Mouse (Mus musculus): Measurements from ENCODE around the gene Dnajc12.
"Not testable (repeated sequence)": the region's sequence is repeated elsewhere in the genome, so short reads cannot be mapped to it uniquely, and the experiment has no call there.

Gene Dnajc12

DNA sequence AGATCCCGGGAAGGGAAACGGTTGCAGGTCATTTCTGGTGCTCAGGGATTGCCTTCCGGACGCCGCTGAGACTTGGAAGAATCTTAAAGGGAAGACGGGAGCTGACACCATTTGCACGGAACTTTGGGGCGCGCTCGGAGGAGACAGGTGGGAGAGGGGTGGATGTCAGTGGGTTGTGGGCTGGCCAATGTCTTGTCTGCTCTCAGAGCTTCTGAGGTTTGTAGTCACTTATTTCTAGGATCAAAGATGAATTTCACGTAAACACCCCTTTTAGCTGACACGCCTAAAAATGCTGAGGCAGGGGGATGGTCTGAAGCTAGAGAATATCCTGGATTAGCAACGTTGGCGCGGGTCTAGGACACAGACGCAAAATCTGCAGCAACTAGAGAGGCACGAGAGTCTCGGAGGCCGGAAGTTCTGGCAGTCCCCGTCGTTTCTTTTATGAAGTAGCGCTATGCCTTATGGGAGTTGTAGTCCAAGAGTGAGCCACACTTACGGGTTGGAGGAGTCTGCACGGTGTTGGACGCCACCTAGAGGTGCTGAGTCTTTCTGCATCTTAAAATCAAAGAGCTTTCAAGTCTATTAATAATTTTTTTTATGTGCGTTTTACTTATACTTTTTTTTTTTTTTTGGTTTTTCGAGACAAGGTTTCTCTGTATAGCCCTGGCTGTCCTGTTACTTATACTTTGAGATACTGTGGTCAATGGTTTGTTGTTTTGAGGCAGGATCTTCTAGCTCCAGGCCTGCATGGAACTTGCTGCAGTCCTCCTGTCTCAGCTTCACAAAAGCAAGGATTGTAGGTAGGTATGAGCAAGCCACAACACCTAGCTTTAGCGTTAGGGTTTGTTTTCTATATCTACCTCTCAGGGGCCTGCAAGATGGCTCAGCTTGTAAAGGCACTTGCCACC, at the start of gene Dnajc12:
Gene Dnajc12, plus strand, starts transcription at position 72 of the 908 bp plus-strand sequence.
- peak; percentile 91 for DNase-seq

- peak; percentile 19 for DNase-seq
Observed at GRCm38 (mm10) chr10:63336901-63337300, 45.3 kb upstream of the Dnajc12 start.

- no peak for DNase-seq
Observed at GRCm38 (mm10) chr10:63337326-63337725, 44.9 kb upstream of the Dnajc12 start.

- DNase-seq: peak; percentile 68
Observed at GRCm38 (mm10) chr10:63337951-63338836, 44.0 kb upstream of the Dnajc12 start.

GRCm38 (mm10) chr10:63338914-63339643, 43.2 kb upstream of the Dnajc12 start:
- peak; percentile 91 for DNase-seq

DNA sequence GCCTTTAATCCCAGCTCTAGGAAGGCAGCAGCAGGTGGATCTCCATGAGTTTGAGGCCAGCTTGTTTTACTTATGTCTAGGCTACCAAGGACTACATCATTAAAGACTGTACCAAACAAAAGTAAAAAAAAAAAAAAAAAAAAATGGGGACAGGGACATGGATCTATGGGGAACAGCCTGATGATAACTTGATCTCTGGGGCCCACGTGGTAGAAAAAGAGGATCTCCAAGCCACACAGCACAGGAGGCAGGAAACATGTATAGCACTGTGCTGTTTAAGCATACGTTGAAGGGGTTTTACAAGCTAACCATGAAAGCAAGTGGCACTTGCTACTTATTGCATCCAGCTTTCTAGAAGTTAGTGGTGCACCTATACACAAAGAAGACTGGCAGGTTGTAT, 40.9 kb upstream of the Dnajc12 start:
- DNase-seq: no peak

DNA sequence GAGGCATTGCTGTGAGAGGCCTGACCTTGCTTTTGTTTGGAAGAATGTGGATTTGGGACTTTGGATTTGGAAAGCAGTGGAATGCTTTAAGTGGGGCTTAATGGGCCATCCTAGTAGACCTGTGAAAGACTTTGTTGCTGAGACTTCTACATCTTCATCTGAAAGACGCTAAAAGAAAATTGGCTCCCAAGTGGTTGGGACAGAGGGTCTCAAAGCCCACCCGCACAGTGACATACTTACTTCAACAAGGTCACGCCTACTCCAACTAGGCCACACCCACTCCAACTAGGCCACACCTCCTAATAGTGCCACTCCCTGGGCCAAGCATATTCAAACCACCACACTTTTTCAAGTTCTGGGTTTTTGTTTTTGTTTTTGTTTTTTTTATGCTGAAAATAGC, 37.5 kb upstream of the Dnajc12 start:
- no peak for DNase-seq

DNA sequence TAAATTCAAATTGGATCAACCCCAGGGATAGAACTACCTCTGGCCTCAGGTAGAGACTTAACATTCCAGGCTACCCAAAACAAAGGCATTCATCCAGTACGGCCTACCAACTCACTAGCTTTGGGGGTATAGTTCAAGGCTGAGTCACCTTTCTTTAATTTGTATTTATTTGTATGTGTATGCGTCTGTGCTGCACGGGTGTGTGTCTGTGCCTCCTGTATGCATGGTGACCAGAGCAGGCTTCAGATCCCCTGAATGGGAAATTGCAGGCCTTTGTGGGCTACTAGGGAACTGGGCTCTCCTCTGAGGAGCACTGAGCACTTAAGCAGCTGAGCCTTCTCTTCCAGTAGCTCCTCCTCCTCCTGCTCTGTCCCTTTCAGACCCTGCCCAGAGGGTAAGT, 34.0 kb upstream of the Dnajc12 start:
- no peak for DNase-seq

DNA sequence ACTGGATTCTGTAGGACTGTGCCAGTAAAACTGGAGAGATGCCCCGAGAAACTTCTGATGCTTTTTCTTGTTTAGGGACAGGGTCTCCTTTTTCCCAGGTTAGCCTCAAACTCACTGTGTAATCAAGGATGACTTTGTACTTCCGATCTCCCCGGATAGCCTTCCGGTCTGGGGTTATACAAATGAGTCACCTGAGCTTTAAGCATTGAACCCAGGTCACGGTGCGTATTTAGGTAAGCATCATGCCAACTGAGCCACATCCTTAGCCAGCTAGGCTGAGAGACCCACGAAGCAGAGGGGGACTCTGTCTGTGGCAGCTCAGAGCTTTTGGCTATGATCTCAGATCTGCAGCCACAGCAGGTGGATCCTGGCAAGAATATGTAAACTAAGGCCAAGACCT, 31.6 kb upstream of the Dnajc12 start:
- no peak for DNase-seq

DNA sequence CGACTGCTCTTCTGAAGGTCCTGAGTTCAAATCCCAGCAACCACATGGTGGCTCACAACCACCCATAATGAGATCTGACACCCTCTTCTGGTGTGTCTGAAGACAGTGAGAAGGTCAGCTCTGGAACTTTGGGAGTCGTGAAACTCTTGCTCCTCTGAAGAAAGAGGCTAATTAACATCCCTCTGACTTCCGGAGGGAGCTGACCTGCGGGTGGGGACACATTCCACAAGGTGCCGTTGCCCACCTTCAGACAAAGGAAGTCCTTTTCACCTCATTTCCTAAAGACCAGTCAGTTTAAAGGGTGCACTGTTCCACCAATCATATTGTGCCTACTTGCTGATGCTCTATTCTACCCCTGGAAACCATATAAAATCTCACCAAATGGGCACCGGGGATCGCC, 31.1 kb upstream of the Dnajc12 start:
- DNase-seq: not testable (repeated sequence)

DNA sequence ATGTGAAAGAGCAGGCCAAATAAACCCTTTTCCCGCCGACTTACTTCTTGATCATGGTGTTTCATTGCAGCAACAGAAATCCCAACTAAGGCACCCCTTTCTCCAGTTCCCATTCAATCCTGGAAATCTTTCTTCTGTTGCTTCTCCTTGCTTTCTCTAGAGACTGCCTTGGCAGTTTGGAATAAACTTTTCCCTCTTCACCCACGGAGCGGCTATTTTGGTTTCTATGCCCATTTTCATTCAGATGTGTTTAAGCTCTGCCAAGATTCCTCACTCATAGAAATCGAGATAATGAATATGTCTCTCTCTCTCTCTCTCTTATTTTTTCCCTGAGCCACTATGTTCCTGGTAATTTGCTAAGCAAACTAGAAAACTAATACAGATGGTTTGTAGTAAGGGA, 30.1 kb upstream of the Dnajc12 start:
- no peak for DNase-seq

GRCm38 (mm10) chr10:63360502-63360901, 21.7 kb upstream of the Dnajc12 start:
- DNase-seq: no peak

- DNase-seq: no peak
Observed at GRCm38 (mm10) chr10:63365918-63366455, 16.3 kb upstream of the Dnajc12 start.

GRCm38 (mm10) chr10:63367386-63367785, 14.9 kb upstream of the Dnajc12 start:
- no peak for DNase-seq

DNA sequence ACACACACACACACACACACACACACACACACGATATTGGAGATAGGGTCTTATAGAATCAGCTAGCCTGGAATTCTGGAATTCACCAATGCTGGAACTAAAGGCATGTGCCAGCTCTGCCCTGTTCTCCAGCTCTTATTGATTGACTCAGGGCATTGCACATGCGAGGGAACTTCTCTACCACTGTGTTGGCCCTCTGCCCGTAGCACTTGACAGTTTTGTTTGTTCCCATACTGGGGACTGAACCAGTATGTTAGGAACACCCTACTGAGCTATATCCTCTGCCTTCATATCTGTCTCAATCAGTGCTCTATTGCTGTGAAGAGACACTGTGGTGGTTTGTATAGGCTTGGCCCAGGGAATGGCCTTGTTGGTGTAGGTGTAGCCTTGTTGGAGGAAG, 14.2 kb upstream of the Dnajc12 start:
- no peak for DNase-seq

GRCm38 (mm10) chr10:63376303-63376702, 5.9 kb upstream of the Dnajc12 start:
- no peak for DNase-seq

DNA sequence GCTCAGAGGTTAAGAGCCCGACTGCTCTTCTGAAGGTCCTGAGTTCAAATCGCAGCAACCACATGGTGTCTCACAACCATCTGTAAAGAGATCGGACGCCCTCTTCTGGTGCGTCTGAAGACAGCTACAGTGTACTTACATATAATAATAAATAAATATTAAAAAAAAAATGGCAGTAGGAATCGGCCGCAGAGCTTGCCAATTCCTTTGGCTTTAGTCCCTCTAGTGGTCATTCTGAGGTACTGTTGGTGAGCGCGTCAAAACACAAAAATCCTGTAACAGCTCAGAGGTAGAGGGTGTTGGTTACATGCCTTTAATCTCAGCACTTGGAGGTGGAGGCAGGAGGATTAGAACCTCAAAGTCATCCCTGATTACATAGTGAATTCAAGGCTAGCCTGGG, 4.8 kb upstream of the Dnajc12 start:
- DNase-seq: peak; percentile 64

GRCm38 (mm10) chr10:63378948-63379680, 3.1 kb upstream of the Dnajc12 start:
- no peak for DNase-seq

DNA sequence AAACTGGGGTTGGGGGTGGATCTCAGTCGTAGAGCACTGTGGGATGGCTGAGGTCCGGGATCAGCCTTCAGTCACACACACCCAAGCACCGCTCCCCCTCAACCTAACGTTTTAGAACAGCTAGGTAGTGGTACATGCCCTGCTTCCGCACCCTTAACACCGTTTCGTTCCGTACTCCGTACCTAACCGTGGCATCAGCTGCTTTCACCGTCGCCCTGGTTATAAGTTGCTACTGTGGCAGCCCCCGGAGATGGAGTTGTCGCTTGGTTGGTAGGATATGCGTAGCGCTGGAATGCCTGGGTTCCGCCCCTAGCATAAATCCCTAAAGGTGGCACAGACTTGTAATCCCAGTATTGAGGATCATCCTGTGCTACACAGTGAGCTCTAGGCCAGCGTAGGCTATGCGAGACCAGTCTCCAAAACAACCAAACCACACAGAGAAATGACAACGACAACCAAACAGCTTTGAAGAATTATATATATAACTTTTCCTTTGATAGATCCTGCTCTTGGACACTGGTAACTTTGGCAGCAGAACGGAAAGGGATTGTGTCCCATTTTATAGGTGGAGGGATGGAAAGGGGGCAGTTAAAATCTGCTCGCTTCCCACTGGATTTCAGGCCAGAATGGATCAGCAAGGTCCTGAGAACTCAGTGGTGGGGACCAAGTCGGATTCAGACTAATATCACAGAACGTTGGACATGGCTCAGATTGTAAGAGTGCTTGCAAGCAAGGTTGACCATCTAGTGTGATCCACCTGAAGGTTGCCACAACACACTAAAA, 554 bp upstream of the Dnajc12 start, which contains the start of gene Sirt1:
Gene Sirt1, minus strand, starts transcription at position 207 of the 783 bp plus-strand sequence.
- DNase-seq: no peak

- not testable (repeated sequence) for DNase-seq
Observed at GRCm38 (mm10) chr10:63385897-63386296, 3.7 kb downstream of the Dnajc12 start.

GRCm38 (mm10) chr10:63386444-63386843, 4.2 kb downstream of the Dnajc12 start:
- DNase-seq: peak; percentile 92
